Mouse (Mus musculus) lung, embryonic 16.5 days (tissue): ENCODE results near the gene Vpreb3. TPM values are rescaled to one million over a fixed set of nuclear protein-coding genes. Genes with fewer than 3 reads are reported as not detected.
A peak's percentile ranks its signal among the peaks of the same experiment; 100 is the strongest.

ENCODE experiments used
- ATAC-seq: fragments of 200-750 bp; cut with Nextera tagmentation; 2 replicates; pipeline ENCODE4 v1.8.0; 2017; ENCODE audit warnings: low read depth, mild to moderate bottlenecking, moderate library complexity
- H3K27ac ChIP-seq: fragments of 300-500 bp; sonication (generic); 2 replicates; pipeline ENCODE4 v1.5.1; 2014; ENCODE audit warnings: mild to moderate bottlenecking, control low read depth, low read length
- H3K27me3 ChIP-seq: fragments of 300-500 bp; sonication (generic); 2 replicates; pipeline ENCODE4 v1.6.1; 2014; ENCODE audit warnings: low read depth, low read length, mixed read lengths; ENCODE audit not compliant: control insufficient read depth, insufficient read depth
- H3K36me3 ChIP-seq: fragments of 300-500 bp; sonication (generic); 2 replicates; pipeline ENCODE4 v1.6.1; 2014; ENCODE audit warnings: low read length; ENCODE audit not compliant: control insufficient read depth, insufficient read depth
- H3K4me1 ChIP-seq: fragments of 300-500 bp; sonication (generic); replicated peaks from 2 replicates; pipeline ENCODE4 v1.6.1; 2014; ENCODE audit warnings: low read length, mixed read lengths; ENCODE audit not compliant: control insufficient read depth, insufficient read depth
- H3K4me2 ChIP-seq: fragments of 300-500 bp; sonication (generic); 2 replicates; pipeline ENCODE4 v1.6.1; 2014; ENCODE audit warnings: low read depth, low read length, control low read depth
- H3K4me3 ChIP-seq: fragments of 300-500 bp; sonication (generic); 2 replicates; pipeline ENCODE4 v1.5.1; 2014; ENCODE audit warnings: mild to moderate bottlenecking, low read length, control low read depth
- H3K9ac ChIP-seq: fragments of 300-500 bp; sonication (generic); 2 replicates; pipeline ENCODE4 v1.6.1; 2014; ENCODE audit warnings: low read length, control low read depth
- H3K9me3 ChIP-seq: fragments of 300-500 bp; sonication (generic); 2 replicates; pipeline ENCODE4 v1.6.1; 2016; ENCODE audit warnings: low read length; ENCODE audit not compliant: control insufficient read depth
- WGBS: fragments of 180-500 bp; shearing (Covaris S2); extraction: QIAGEN DNeasy Blood & Tissue Kit; methylation state at CpG from one replicate; pipeline ENCODE4 v1.1.7; 2014; 5-methylcytosine and 5-hydroxymethylcytosine counted together
- polyA plus RNA-seq: library from polyadenylated mRNA; unstranded; fragments of >200 nt; fragmentation: Nextera tagmentation; extraction: Ambion mirVana; gene quantifications from 2 replicates; pipeline ENCODE4 v1.2.1, GENCODE M21; 2015

The Vpreb3 gene
- polyA plus RNA-seq, 1 experiment from 2014 or later = 0.60 TPM

DNA sequence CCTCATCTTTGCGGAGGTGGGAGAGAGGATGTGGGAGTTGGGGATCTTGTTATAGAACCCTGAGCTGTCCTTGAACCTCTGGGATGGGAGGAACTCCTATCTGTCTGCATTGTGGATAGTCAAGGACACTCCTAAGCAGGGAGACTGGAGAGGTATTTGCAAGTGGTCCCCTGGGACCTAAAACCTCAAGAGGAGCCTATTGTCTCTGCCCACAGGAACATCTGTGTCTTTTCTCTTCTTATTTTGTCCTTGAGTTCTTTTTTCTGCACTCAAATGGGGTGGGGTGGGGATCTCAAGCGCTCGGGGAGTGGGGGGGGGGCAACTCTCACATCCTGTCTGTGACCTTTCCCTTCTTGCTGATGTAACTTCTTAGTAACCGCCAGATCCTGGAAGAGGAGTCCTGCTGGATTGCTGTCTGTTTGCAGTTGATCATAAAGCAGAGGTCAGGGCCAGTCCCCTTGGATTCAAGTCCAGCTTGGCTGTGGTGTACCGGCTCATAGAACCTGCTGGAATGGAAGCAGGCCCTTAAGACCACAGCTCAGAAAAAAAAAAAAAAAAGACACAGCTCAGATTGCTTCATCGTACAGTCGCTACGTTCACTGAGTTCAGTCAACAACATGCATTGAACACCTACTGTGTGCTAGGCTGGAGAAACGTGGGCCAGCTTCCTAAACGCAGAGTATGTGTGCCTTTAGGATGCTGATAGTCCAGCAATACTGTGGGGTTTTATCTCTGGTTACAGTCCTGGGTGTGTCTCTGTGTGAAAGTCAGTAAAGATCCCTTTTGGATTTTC is 4.8 kb upstream of the Vpreb3 start:
- no peak for ATAC-seq
- WGBS = 53% methylated on average over 10 of the region's 10 CpGs
- Histone ChIP-seq H3K36me3 (no peaks in the 10 kb centered on the region), H3K27me3 (peaks cover 10% of the 10 kb centered on the region), H3K9ac (no peak overlapping the region), H3K4me2 (no peak overlapping the region), H3K4me3 (no peak overlapping the region), H3K9me3 (no peaks in the 10 kb centered on the region), H3K27ac (no peak overlapping the region), H3K4me1 (peaks cover 8% of the 10 kb centered on the region)

- H3K4me1 ChIP-seq = peaks cover 13% of the 10 kb centered on the region
- 64% methylated on average over 9 of the region's 9 CpGs for WGBS
- H3K36me3 ChIP-seq = no peaks in the 10 kb centered on the region
- peaks cover 10% of the 10 kb centered on the region for H3K27me3 ChIP-seq
- no peak for ATAC-seq
- no peak overlapping the region for H3K4me2 ChIP-seq
- H3K4me3 ChIP-seq = no peak overlapping the region
- H3K27ac ChIP-seq = no peak overlapping the region
- H3K9me3 ChIP-seq = no peaks in the 10 kb centered on the region
- no peak overlapping the region for H3K9ac ChIP-seq
Observed at GRCm38 (mm10) chr10:75939481-75940234, 3.2 kb upstream of the Vpreb3 start.

DNA sequence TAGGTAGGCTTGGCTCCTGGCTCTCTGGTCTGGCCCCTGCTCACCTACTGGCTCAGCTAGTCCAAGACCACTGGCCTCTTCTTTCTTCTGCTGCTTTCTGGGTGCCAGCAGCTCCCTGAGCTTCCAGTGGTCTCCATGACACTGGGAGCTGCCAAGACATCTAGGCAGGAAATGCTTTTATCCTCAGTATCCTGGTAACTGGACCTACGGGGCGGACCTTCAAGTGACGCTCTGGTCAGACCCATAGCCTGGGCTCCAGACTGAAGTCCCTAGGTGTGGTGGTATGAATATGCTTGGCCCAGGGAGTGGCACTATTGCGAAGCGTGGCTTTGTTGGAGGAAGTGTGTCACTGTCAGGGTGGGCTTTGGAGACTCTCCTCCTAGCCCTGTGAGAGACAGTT is 2.3 kb upstream of the Vpreb3 start, which contains the start of gene Gm867:
Gene Gm867 (minus strand): TSS at position 153 of the 400 bp plus-strand sequence.
- ATAC-seq = no peak
- Histone ChIP-seq H3K9ac (no peak within 1 kb of the TSS), H3K36me3 (no peaks in the 10 kb centered on the region), H3K27ac (no peak within 1 kb of the TSS), H3K4me1 (peaks cover 15% of the 10 kb centered on the region), H3K27me3 (peaks cover 9% of the 10 kb centered on the region), H3K9me3 (no peaks in the 10 kb centered on the region), H3K4me2 (no peak within 1 kb of the TSS), H3K4me3 (no peak within 1 kb of the TSS)
- 80% methylated on average over 5 of the region's 5 CpGs for WGBS

- Histone ChIP-seq H3K4me1 (peaks cover 14% of the 10 kb centered on the region), H3K27ac (no peak overlapping the region), H3K4me2 (no peak overlapping the region), H3K9me3 (no peaks in the 10 kb centered on the region), H3K36me3 (no peaks in the 10 kb centered on the region), H3K27me3 (peaks cover 6% of the 10 kb centered on the region), H3K9ac (no peak overlapping the region), H3K4me3 (no peak overlapping the region)
- WGBS = 68% methylated on average over 9 of the region's 9 CpGs
- ATAC-seq = no peak
Observed at GRCm38 (mm10) chr10:75941042-75941824, 1.6 kb upstream of the Vpreb3 start.

DNA sequence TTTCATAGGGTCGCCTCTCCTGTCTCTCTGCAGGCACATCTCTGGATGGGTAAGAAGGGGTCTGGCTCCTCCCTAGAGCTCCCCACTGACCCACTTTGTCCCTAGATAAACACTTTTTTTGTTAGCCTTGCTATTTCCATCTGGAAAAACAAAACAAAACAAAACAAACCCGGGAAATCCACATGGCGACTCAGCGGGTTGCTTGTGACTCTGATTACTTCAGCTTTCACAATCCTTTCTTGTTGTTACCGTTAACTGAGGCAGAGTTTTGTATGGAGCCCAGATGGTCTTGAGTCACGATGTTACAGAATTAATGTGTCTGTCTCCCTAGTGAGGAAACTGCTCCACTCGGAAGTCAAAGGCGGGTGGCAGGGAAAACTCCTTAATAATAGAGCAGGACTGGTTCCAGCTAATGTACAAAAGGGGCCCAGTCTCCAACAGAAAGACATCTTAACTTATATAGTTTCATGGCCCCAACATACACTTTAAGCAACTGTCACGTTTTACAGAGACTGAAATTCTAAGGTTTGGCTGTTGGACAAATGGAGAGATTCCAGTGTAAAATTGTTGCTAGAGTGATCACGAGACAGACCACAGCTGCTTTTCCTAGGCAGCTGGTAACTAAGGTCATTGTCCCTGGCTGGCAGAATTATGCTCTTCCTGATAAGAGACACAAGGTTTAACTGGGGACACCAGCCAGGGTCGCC is 1.4 kb downstream of the Vpreb3 start:
- ATAC-seq = peak; percentile 83
- WGBS = 28% methylated on average over 11 of the region's 11 CpGs
- H3K27ac ChIP-seq = peak overlapping the region; percentile 77

GRCm38 (mm10) chr10:75945213-75945612 is 2.4 kb downstream of the Vpreb3 start:
- peak overlapping the region; percentile 36 for H3K27ac ChIP-seq
- ATAC-seq = no peak

More for the DNA sequence above, 1.4 kb downstream of the Vpreb3 start:
- Histone ChIP-seq H3K4me2 (peak overlapping the region; percentile 1; the same call in 1 of the 2 replicates), H3K9ac (no peak overlapping the region), H3K27me3 (no peaks in the 10 kb centered on the region), H3K4me1 (peaks cover 13% of the 10 kb centered on the region; the same call in 1 of the 2 replicates), H3K36me3 (no peaks in the 10 kb centered on the region), H3K4me3 (no peak overlapping the region), H3K9me3 (no peaks in the 10 kb centered on the region)

DNA sequence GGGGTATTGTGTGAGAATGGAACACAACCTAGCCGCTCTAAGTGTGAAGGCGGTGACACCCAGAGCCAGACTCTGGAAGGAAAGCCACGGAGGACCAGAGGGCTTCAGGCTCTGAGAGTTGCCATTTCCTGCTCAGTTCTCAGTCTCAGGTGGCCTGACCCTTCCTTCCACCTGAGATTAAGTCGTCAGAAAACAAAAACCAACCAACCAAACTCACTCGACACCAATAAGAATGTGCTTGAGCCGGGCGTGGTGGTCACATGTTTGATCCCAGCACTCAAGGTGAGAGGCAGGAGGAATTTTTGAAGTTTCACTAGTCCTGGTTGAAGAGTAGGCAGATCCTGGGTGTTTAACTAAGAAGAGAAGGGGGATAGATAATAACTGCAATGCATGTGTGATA is 3.0 kb downstream of the Vpreb3 start:
- H3K27ac ChIP-seq = peak overlapping the region; percentile 36
- no peak overlapping the region for H3K4me3 ChIP-seq
- 46% methylated on average over 7 of the region's 7 CpGs for WGBS
- no peak overlapping the region for H3K4me2 ChIP-seq
- H3K4me1 ChIP-seq = peaks cover 18% of the 10 kb centered on the region; the same call in 1 of the 2 replicates
- no peaks in the 10 kb centered on the region; the same call in 1 of the 2 replicates for H3K27me3 ChIP-seq
- peak; percentile 27; the same call in 1 of the 2 replicates for ATAC-seq
- H3K36me3 ChIP-seq = no peaks in the 10 kb centered on the region
- no peak overlapping the region for H3K9ac ChIP-seq
- no peaks in the 10 kb centered on the region for H3K9me3 ChIP-seq

More at GRCm38 (mm10) chr10:75945213-75945612, 2.4 kb downstream of the Vpreb3 start:
- H3K4me2 ChIP-seq = no peak overlapping the region
- no peak overlapping the region for H3K9ac ChIP-seq
- no peak overlapping the region for H3K4me3 ChIP-seq
- H3K36me3 ChIP-seq = no peaks in the 10 kb centered on the region
- 91% methylated on average over 7 of the region's 7 CpGs for WGBS
- H3K27me3 ChIP-seq = no peaks in the 10 kb centered on the region; the same call in 1 of the 2 replicates
- H3K9me3 ChIP-seq = no peaks in the 10 kb centered on the region
- H3K4me1 ChIP-seq = peaks cover 13% of the 10 kb centered on the region; the same call in 1 of the 2 replicates

- no peaks in the 10 kb centered on the region for H3K9me3 ChIP-seq
- ATAC-seq = no peak
- H3K4me2 ChIP-seq = no peak overlapping the region
- H3K27ac ChIP-seq = no peak overlapping the region
- H3K27me3 ChIP-seq = no peaks in the 10 kb centered on the region; the same call in 1 of the 2 replicates
- WGBS = 80% methylated on average over 5 of the region's 5 CpGs
- H3K4me1 ChIP-seq = peaks cover 19% of the 10 kb centered on the region; the same call in 1 of the 2 replicates
- H3K36me3 ChIP-seq = no peaks in the 10 kb centered on the region
- H3K9ac ChIP-seq = no peak overlapping the region
- no peak overlapping the region for H3K4me3 ChIP-seq
Observed at GRCm38 (mm10) chr10:75948079-75948478, 5.2 kb downstream of the Vpreb3 start.
